Mouse (Mus musculus): ENCODE data around the gene Atxn3.

The Atxn3 gene

DNA sequence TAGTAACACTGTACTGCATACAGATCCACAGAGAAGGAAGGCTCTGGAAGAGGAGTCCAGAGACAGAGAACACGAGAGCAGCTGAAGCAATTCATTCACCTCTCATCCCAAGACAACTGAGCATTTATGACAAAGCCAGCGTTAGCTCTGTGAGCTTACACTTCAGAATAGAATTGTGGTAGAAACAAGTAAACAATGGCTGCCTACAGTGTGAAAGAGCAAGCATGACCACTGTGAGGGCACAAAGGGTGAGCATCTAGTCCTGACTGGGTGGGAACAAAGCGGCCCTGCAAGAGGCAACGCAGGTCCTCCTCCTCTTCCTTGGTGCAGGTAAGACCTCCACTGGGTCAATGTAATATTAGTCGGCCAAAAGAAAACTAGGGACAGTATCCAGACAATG is 67.0 kb downstream of the Atxn3 start:
- DNase-seq (ENCODE audit: low spot score): no peak

DNA sequence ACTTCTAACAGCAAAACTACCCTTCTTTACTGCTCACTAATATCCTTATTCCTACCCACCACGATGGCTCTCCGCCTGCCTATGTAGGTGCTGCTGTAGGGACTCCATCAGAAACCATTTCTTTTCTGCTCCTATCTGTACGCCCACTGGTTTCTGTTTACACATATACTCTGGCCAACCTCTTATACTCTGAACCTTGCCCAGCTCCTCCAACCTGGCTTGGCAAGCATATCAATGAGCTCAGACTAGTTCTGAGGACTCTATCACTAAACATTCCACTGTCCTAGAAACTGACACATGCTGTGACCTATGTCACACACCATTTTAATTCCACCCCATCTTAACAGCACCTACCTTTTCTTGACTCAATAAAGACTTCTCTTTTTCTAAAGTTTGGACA is 68.7 kb downstream of the Atxn3 start:
- no peak for DNase-seq (ENCODE audit: low spot score)

DNA sequence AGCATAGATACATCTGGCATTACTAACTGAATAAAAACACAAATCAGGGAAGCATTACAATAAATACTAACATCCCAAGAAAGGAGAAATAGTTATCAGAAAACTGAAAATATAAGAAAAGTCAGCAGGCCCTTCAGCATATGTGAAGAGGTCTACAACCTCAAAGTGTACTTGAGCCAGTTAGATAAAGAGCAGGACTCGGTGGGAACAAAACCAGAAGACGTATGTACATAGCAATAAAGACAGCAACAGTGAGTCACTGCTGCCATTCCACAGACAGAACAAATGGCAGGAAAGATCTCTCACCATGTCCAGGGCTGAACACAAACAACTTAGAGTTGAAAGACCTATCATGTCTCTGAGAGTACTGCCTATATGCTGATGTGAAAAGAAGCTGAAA is 69.7 kb downstream of the Atxn3 start:
- DNase-seq (ENCODE audit: low spot score): no peak

DNA sequence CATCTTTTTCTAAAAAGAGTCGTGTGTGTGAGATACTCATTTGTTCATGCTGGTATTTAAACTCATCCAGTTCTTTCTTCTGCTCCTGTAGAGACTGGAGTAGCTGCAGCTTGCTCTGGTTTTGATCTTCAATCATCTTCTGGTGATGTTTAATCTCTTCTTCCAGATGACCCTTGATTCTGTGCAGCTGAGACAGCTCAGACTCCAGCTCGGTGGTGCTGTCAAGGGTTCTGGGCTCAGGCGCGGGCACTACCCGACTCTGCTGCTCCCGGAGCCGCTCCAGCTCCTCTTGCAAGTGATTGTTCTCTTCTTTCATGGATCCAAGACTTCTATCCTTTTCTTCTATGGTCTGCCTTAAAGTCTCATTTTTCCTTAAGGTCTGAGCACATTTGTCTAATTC is 73.1 kb downstream of the Atxn3 start:
- DNase-seq (ENCODE audit: low spot score): no peak

DNA sequence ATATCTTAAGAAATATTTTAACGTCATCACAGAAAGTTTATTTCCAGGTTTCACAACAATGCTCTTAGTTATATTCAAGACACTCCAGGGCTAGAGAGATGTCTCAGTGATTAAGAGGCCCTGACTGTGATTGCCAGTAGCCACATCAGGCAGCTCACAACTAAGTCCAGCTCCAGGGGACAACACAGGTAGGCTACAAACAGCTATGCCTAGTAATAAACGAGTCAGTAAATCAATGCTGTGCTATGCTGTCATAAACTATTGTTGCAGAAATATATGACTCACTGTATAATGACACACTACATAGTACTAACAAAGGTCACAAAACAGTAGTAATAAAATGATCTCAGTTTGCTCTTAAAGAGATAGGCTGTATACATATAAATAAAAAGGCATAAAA is 81.7 kb downstream of the Atxn3 start:
- DNase-seq (ENCODE audit: low spot score): no peak

DNA sequence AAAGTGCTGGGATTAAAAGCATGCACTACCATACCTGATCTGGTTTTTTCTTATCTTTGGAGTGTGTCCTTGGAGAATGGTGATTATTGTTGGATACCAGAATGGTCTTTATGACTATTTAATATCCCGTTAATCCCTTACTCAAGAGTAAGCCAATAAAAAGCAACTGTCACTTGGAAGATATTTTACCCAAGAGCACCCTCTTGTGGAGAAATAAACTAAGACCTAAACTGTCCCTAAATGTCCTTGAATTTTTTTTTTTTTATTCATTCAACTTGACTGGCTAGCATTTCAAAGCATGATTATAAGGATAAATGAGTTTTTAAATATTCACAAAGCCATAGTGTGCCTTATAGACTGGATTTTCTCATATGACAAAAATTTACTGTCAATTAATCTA is 82.9 kb downstream of the Atxn3 start:
- DNase-seq (ENCODE audit: low spot score): no peak
